Mouse (Mus musculus): ENCODE results near the gene St6galnac5. TPM values are rescaled to one million over a fixed set of nuclear protein-coding genes. Genes with fewer than 3 reads are reported as not detected.

St6galnac5 gene
- polyA plus RNA-seq, 1 experiment from 2014 or later, result 6.4 TPM

- H3K4me1 ChIP-seq (replicated peaks; ENCODE audit: control insufficient read depth, insufficient read depth, low read length), result no peaks in the 10 kb centered on the region
- DNase-seq (ENCODE audit: low spot score), result peak; percentile 65
- H3K36me3 ChIP-seq (ENCODE audit: control insufficient read depth, insufficient read depth, low read length), result no peaks in the 10 kb centered on the region
- H3K9me3 ChIP-seq (ENCODE audit: control insufficient read depth, low read length), result no peaks in the 10 kb centered on the region
- no peak overlapping the region for H3K4me2 ChIP-seq (replicated peaks; ENCODE audit: low read depth, low read length)
- no peak overlapping the region for H3K27ac ChIP-seq (ENCODE audit: low read depth, low read length)
- no peaks in the 10 kb centered on the region for H3K27me3 ChIP-seq (ENCODE audit: control insufficient read depth, insufficient read depth, low read length)
- WGBS, result 65% methylated on average over 14 of the region's 14 CpGs
- no peak overlapping the region for H3K4me3 ChIP-seq (ENCODE audit: low read depth, low read length)
- ATAC-seq (ENCODE audit: low FRiP score), result no peak
- H3K9ac ChIP-seq (ENCODE audit: low read depth, low read length), result no peak overlapping the region
Measured at GRCm38 (mm10) chr3:152821202-152821601, 160.8 kb downstream of the St6galnac5 start.

- WGBS, result 82% methylated on average over 3 of the region's 3 CpGs
Measured at GRCm38 (mm10) chr3:152820406-152820805, 161.6 kb downstream of the St6galnac5 start.

GRCm38 (mm10) chr3:152815110-152815509 is 166.9 kb downstream of the St6galnac5 start:
- H3K9ac ChIP-seq (ENCODE audit: low read depth, low read length), result no peak overlapping the region
- 88% methylated on average over 5 of the region's 5 CpGs for whole genome bisulfite sequencing
- no peak for ATAC-seq (ENCODE audit: low FRiP score)

More at GRCm38 (mm10) chr3:152820406-152820805, 161.6 kb downstream of the St6galnac5 start:
- H3K36me3 ChIP-seq (ENCODE audit: control insufficient read depth, insufficient read depth, low read length), result no peaks in the 10 kb centered on the region
- DNase-seq (ENCODE audit: low spot score) (no peak), ATAC-seq (ENCODE audit: low FRiP score) (no peak)
- H3K4me1 ChIP-seq (replicated peaks; ENCODE audit: control insufficient read depth, insufficient read depth, low read length), result no peaks in the 10 kb centered on the region
- no peak overlapping the region for H3K27ac ChIP-seq (ENCODE audit: low read depth, low read length)
- no peaks in the 10 kb centered on the region for H3K27me3 ChIP-seq (ENCODE audit: control insufficient read depth, insufficient read depth, low read length)
- H3K4me3 ChIP-seq (ENCODE audit: low read depth, low read length), result no peak overlapping the region
- no peak overlapping the region for H3K4me2 ChIP-seq (replicated peaks; ENCODE audit: low read depth, low read length)
- no peaks in the 10 kb centered on the region for H3K9me3 ChIP-seq (ENCODE audit: control insufficient read depth, low read length)
- no peak overlapping the region for H3K9ac ChIP-seq (ENCODE audit: low read depth, low read length)

GRCm38 (mm10) chr3:152813905-152814304 is 168.1 kb downstream of the St6galnac5 start:
- H3K27ac ChIP-seq (ENCODE audit: low read depth, low read length), result no peak overlapping the region
- H3K9me3 ChIP-seq (ENCODE audit: control insufficient read depth, low read length), result no peaks in the 10 kb centered on the region
- no peak overlapping the region for H3K4me3 ChIP-seq (ENCODE audit: low read depth, low read length)
- H3K9ac ChIP-seq (ENCODE audit: low read depth, low read length), result no peak overlapping the region
- no peaks in the 10 kb centered on the region for H3K27me3 ChIP-seq (ENCODE audit: control insufficient read depth, insufficient read depth, low read length)
- H3K36me3 ChIP-seq (ENCODE audit: control insufficient read depth, insufficient read depth, low read length), result no peaks in the 10 kb centered on the region
- no peak for DNase-seq (ENCODE audit: low spot score)
- no peaks in the 10 kb centered on the region for H3K4me1 ChIP-seq (replicated peaks; ENCODE audit: control insufficient read depth, insufficient read depth, low read length)
- no peak overlapping the region for H3K4me2 ChIP-seq (replicated peaks; ENCODE audit: low read depth, low read length)
- ATAC-seq (ENCODE audit: low FRiP score), result no peak
- WGBS, result 79% methylated on average over 4 of the region's 4 CpGs

More at GRCm38 (mm10) chr3:152815110-152815509, 166.9 kb downstream of the St6galnac5 start:
- H3K27ac ChIP-seq (ENCODE audit: low read depth, low read length), result no peak overlapping the region
- no peaks in the 10 kb centered on the region for H3K9me3 ChIP-seq (ENCODE audit: control insufficient read depth, low read length)
- no peaks in the 10 kb centered on the region for H3K27me3 ChIP-seq (ENCODE audit: control insufficient read depth, insufficient read depth, low read length)
- H3K4me1 ChIP-seq (replicated peaks; ENCODE audit: control insufficient read depth, insufficient read depth, low read length), result no peaks in the 10 kb centered on the region
- H3K4me2 ChIP-seq (replicated peaks; ENCODE audit: low read depth, low read length), result no peak overlapping the region
- DNase-seq (ENCODE audit: low spot score), result no peak
- no peaks in the 10 kb centered on the region for H3K36me3 ChIP-seq (ENCODE audit: control insufficient read depth, insufficient read depth, low read length)
- H3K4me3 ChIP-seq (ENCODE audit: low read depth, low read length), result no peak overlapping the region

- Histone ChIP-seq H3K9ac (ENCODE audit: low read depth, low read length) (no peak overlapping the region), H3K9me3 (ENCODE audit: control insufficient read depth, low read length) (no peaks in the 10 kb centered on the region), H3K27me3 (ENCODE audit: control insufficient read depth, insufficient read depth, low read length) (no peaks in the 10 kb centered on the region), H3K4me1 (replicated peaks; ENCODE audit: control insufficient read depth, insufficient read depth, low read length) (no peaks in the 10 kb centered on the region), H3K4me3 (ENCODE audit: low read depth, low read length) (no peak overlapping the region), H3K36me3 (ENCODE audit: control insufficient read depth, insufficient read depth, low read length) (no peaks in the 10 kb centered on the region), H3K4me2 (replicated peaks; ENCODE audit: low read depth, low read length) (no peak overlapping the region), H3K27ac (ENCODE audit: low read depth, low read length) (no peak overlapping the region)
- no peak for ATAC-seq (ENCODE audit: low FRiP score)
- 79% methylated on average over 9 of the region's 9 CpGs for WGBS
- peak; percentile 30 for DNase-seq (ENCODE audit: low spot score)
Measured at GRCm38 (mm10) chr3:152799738-152800431, 182.2 kb downstream of the St6galnac5 start.

- ATAC-seq (ENCODE audit: low FRiP score) (no peak), DNase-seq (ENCODE audit: low spot score) (no peak)
Measured at GRCm38 (mm10) chr3:152797354-152797753, 184.7 kb downstream of the St6galnac5 start.

GRCm38 (mm10) chr3:152796216-152796615 is 185.8 kb downstream of the St6galnac5 start:
- Histone ChIP-seq H3K4me2 (replicated peaks; ENCODE audit: low read depth, low read length) (no peak overlapping the region), H3K36me3 (ENCODE audit: control insufficient read depth, insufficient read depth, low read length) (no peaks in the 10 kb centered on the region), H3K9ac (ENCODE audit: low read depth, low read length) (no peak overlapping the region), H3K4me3 (ENCODE audit: low read depth, low read length) (no peak overlapping the region), H3K27me3 (ENCODE audit: control insufficient read depth, insufficient read depth, low read length) (no peaks in the 10 kb centered on the region), H3K9me3 (ENCODE audit: control insufficient read depth, low read length) (no peaks in the 10 kb centered on the region), H3K4me1 (replicated peaks; ENCODE audit: control insufficient read depth, insufficient read depth, low read length) (no peaks in the 10 kb centered on the region), H3K27ac (ENCODE audit: low read depth, low read length) (no peak overlapping the region)
- ATAC-seq (ENCODE audit: low FRiP score) (no peak), DNase-seq (ENCODE audit: low spot score) (no peak)
- WGBS, result 81% methylated on average over 4 of the region's 4 CpGs

More at GRCm38 (mm10) chr3:152797354-152797753, 184.7 kb downstream of the St6galnac5 start:
- H3K4me3 ChIP-seq (ENCODE audit: low read depth, low read length), result no peak overlapping the region
- no peak overlapping the region for H3K9ac ChIP-seq (ENCODE audit: low read depth, low read length)
- H3K9me3 ChIP-seq (ENCODE audit: control insufficient read depth, low read length), result no peaks in the 10 kb centered on the region
- no peaks in the 10 kb centered on the region for H3K36me3 ChIP-seq (ENCODE audit: control insufficient read depth, insufficient read depth, low read length)
- no peaks in the 10 kb centered on the region for H3K27me3 ChIP-seq (ENCODE audit: control insufficient read depth, insufficient read depth, low read length)
- no peak overlapping the region for H3K27ac ChIP-seq (ENCODE audit: low read depth, low read length)
- no peak overlapping the region for H3K4me2 ChIP-seq (replicated peaks; ENCODE audit: low read depth, low read length)
- H3K4me1 ChIP-seq (replicated peaks; ENCODE audit: control insufficient read depth, insufficient read depth, low read length), result no peaks in the 10 kb centered on the region
- 7% methylated on average over 2 of the region's 2 CpGs for WGBS

- Histone ChIP-seq H3K4me2 (replicated peaks; ENCODE audit: low read depth, low read length) (no peak overlapping the region), H3K36me3 (ENCODE audit: control insufficient read depth, insufficient read depth, low read length) (no peaks in the 10 kb centered on the region), H3K4me1 (replicated peaks; ENCODE audit: control insufficient read depth, insufficient read depth, low read length) (no peaks in the 10 kb centered on the region), H3K9ac (ENCODE audit: low read depth, low read length) (no peak overlapping the region), H3K4me3 (ENCODE audit: low read depth, low read length) (no peak overlapping the region), H3K9me3 (ENCODE audit: control insufficient read depth, low read length) (no peaks in the 10 kb centered on the region), H3K27me3 (ENCODE audit: control insufficient read depth, insufficient read depth, low read length) (no peaks in the 10 kb centered on the region), H3K27ac (ENCODE audit: low read depth, low read length) (no peak overlapping the region)
- DNase-seq (ENCODE audit: low spot score) (no peak), ATAC-seq (ENCODE audit: low FRiP score) (no peak)
- 95% methylated on average over 4 of the region's 4 CpGs for WGBS
Measured at GRCm38 (mm10) chr3:152793006-152793405, 189.0 kb downstream of the St6galnac5 start.

- Histone ChIP-seq H3K4me3 (ENCODE audit: low read depth, low read length) (no peak overlapping the region), H3K27ac (ENCODE audit: low read depth, low read length) (no peak overlapping the region), H3K4me2 (replicated peaks; ENCODE audit: low read depth, low read length) (no peak overlapping the region), H3K4me1 (replicated peaks; ENCODE audit: control insufficient read depth, insufficient read depth, low read length) (no peaks in the 10 kb centered on the region), H3K9me3 (ENCODE audit: control insufficient read depth, low read length) (no peaks in the 10 kb centered on the region), H3K27me3 (ENCODE audit: control insufficient read depth, insufficient read depth, low read length) (no peaks in the 10 kb centered on the region), H3K9ac (ENCODE audit: low read depth, low read length) (no peak overlapping the region), H3K36me3 (ENCODE audit: control insufficient read depth, insufficient read depth, low read length) (no peaks in the 10 kb centered on the region)
- DNase-seq (ENCODE audit: low spot score) (no peak), ATAC-seq (ENCODE audit: low FRiP score) (no peak)
- WGBS, result 89% methylated on average over 5 of the region's 5 CpGs
Measured at GRCm38 (mm10) chr3:152792601-152793000, 189.4 kb downstream of the St6galnac5 start.
